Mouse (Mus musculus) right cerebral cortex, adult 2 months (tissue): ENCODE results near the gene Lmln.
"Not testable (repeated sequence)": the region's sequence is repeated elsewhere in the genome, so short reads cannot be mapped to it uniquely, and the experiment has no call there.

Experiments
- DNase-seq, 2 experiments: peaks; one replicate each; pipeline ENCODE4 v3.0.0; 2021 to 2022; ENCODE audit warnings: low spot score in 2 of 2

Lmln gene

GRCm38 (mm10) chr16:33135167-33135566 lies 72.8 kb downstream of the Lmln start:
- DNase-seq = no peak

DNA sequence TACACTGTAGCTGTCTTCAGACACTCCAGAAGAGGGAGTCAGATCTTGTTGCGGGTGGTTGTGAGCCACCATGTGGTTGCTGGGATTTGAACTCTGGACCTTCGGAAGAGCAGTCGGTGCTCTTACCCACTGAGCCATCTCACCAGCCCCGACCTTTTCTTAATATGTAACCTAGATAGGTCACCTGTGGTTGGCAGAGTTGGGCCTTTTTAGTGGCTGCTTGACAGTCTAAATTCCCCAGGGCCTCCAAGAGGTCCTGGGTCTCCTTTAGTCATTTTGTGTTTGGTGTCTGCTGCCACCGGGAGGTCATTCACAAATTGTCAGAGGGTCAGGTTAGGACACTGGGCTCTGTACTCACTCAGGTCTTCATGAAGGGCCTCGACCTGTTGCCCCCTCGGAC lies 76.7 kb downstream of the Lmln start:
- not testable (repeated sequence) for DNase-seq

DNA sequence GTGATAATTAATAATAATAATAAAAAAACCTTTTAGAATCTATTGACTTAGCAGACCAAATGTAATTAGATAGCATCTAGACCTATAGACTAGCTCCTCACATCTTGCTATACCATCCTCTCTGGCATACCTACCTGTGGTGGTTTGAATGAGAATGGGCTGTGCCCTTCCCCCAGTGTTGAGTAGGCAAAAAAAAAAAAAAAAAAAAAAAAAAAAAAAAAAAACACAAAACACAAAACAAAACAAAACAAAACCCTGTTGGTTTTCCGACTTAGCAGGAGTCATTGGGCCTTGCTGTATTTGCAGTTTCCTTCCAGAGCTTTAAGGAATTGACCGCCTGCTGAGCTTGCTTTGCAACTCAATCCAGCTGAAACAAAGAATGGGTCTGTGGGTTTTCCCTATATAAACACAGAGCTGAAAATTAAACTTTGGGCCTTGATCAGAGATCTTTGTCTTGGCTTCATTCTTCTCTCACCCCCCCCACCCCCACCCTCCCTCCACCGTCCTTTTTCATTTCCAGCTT lies 79.5 kb downstream of the Lmln start:
- no peak for DNase-seq

- DNase-seq = no peak
These were observed 81.1 kb downstream of the Lmln start for GRCm38 (mm10) chr16:33143452-33143851.

DNA sequence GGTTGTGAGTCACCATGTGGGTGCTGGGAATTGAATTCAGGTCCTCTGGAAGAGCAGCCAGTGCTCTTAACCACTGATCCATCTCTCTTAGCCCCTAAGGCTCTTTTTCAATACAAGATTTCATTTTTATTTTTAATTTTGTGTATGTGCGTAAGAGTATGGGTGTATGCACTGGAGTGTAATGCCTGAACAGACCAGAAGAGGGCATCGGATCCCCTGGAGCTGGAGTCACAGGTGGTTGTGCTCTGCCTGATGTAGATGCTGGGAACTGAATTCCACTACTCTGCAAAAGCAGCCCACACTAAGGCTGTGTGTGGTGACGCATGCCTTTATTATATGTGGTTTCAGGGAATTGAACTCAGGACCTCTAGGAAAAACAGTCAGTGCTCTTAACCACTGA lies 83.9 kb downstream of the Lmln start:
- DNase-seq = no peak

DNA sequence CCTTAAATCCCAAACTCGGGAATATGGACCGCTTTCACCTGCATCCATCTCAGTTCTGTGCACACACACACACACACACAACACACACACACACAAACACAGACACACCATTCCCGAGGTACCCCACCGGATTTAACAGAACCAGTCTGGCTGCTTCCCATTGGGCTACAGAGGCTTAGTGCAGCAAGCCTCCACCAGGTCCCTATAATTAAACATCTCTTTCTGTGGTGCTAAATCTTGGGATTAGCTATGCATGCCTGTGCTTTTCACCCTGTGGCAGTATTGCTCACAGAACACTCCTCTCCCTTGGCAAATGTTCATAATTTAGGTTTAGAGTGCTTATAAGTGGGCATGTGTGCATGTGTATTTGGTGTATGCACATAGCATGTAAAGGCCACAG lies 85.8 kb downstream of the Lmln start:
- DNase-seq = no peak

DNA sequence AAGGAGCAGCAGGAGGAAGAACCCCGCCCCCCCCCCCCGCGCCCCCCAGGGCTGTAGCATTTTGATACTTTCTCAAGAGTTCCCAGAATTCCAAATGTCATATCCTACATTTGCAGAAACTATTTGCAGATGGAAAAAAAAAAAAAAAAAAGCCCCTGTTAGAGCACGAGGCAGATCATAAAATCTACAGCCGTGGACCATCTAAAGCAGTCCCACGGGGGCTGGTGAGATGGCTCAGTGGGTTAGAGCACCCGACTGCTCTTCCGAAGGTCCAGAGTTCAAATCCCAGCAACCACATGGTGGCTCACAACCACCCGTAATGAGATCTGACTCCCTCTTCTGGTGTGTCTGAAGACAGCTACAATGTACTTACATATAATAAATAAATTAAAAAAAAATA lies 88.6 kb downstream of the Lmln start:
- DNase-seq = not testable (repeated sequence)

DNA sequence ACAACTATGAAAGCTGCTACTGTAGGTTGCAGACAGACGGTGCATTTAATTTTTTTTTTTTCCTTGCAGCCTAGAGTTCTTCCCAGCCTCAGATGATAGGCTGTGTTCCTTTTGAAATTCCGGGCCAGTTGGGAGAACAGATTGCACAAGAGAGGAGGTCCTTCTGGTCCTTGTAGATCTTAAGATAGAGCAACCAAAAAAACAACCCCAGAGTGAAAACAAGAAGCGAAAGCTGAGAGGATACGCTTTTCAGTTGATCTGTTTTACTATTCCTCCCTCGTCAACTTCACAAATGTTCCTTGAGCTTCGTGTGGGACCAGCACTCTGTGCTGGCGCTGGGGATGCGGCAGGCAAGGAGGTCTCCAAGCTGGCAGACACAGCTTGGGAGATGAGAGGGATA lies 89.2 kb downstream of the Lmln start:
- DNase-seq = peak; percentile 56 to 57

GRCm38 (mm10) chr16:33154992-33155391 lies 92.7 kb downstream of the Lmln start:
- no peak for DNase-seq

DNA sequence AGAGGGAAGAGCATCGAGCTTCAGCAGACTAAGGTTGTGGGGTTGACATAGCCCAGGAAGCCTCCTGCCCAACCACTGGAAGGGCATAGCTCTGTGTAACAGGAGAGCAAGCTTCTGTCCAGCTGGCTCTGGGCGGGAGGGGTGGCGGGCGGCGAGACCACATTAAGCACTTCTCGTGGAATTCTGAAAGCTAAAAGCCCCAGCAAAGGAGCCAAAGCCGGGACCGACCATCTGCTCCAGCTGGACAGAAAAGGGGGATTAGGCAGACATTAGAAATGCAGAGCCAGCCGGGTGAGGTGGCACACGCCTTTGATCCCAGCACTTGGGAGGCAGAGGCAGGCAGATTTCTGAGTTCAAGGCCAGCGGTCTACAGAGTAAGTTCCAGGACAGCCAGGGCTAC lies 95.7 kb downstream of the Lmln start:
- DNase-seq = no peak

GRCm38 (mm10) chr16:33158590-33159071 lies 96.3 kb downstream of the Lmln start:
- no peak for DNase-seq

DNA sequence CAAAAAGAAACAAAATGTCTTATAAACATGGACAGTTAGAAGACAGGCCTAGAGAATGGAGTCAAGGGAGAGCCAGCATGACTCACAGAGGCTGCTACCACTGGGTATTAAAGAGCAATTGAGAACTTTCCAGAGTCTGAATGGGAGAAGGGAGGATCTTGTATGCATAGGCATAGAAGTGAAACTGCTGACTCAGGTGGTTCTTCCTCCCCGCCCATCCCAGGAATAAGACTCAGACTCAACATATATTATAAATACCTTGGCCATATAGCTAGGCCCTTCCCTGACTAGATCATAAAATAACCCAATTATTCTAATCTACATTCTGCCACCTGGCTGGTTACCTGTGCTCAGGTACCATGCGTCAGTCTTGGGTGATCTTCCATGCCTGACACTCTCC lies 97.0 kb downstream of the Lmln start:
- DNase-seq = no peak

DNA sequence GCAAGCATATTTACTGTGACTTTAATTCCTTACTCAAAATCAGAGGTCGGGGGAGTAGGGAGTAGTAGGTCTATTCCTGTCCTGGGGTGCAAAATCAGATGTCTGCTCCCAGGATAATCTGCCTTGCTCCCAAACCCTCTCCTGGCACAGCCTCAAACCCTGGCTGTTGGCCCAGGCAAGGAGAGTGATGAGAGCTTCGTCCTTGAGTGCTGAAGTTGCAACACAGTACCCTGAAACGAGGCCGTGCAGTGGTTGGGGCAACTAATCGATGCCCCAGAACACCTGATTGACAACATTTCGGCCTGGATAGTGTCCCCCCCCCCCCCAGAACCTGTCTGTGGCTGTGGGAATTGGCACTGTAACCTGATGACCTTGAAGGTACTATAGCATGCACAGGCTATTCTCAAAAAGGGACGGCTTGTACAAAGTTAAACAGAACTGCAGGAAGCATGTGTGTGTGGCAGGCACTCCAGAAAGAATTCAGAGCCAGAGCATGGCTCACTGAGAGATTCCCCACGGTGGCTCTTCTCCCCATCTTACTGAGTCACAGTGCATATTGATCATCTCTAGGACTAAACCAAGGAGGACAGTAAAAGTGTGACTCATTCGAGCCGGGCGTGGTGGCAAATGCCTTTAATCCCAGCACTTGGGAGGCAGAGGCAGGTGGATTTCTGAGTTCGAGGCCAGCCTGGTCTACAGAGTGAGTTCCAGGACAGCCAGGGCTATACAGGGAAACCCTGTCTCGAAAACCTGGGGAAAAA lies 101.2 kb downstream of the Lmln start:
- no peak for DNase-seq

DNA sequence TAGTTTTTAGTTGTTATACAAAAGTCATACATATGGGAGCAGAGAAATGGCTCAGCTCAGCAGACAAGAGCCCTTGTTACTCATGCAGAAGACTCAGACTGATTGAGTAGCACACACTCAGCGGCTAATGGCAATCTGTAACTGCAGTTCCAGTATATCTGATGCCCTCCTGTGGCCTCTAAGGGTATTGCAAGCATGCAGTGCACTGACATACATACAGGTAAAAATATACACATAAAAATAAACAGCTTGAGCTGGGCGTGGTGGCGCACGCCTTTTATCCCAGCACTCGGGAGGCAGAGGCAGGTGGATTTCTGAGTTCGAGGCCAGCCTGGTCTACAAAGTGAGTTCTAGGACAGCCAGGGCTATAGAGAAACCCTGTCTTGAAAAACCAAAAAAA lies 104.0 kb downstream of the Lmln start:
- not testable (repeated sequence) for DNase-seq

GRCm38 (mm10) chr16:33167537-33167936 lies 105.2 kb downstream of the Lmln start:
- no peak for DNase-seq

DNA sequence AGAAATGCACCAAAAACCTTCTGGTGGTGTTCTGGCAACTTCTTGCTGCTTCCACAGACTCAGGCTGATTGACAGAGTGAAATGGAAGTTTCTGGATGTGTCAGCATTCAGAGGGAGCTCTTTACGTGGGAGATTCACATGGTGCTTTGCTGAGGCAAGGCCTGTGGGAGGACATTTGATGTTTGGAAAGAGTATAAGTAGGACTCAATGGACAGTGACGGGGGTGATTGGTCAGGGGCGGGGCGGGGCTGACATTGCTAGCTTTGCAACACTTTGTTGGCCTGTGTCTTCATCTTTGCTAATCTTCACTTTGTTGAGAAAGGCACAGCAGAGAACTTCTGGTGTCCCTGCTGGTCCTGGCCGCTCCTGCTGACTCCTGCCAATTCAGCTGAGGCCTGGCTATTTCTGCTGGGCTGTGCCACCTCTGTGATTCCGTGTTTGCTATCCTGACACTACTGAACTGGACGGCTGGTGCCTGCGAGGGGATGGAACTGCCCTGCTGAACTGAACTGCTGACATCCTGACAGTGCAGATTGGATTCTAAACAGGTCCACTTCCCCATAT lies 107.2 kb downstream of the Lmln start:
- DNase-seq = no peak

GRCm38 (mm10) chr16:33170716-33171587 lies 108.6 kb downstream of the Lmln start:
- no peak for DNase-seq

DNA sequence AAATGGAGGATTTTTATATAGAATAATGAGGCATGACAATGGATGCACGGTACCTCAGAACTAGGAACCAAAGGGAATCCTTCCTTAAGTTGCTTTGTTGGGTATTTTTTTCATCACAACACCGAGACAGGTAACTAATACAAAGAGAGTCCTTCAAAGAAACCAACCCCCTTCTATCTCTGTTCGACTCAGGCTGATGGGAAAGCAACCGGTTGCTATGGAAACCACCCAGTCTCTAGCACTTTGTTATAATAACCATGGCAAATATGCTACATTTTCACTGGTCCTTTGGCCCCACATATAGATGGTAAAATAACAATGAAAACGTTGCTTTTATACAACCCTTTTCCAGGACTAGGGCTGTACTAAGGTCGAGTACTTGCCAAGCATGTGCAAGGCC lies 109.5 kb downstream of the Lmln start:
- DNase-seq = no peak

DNA sequence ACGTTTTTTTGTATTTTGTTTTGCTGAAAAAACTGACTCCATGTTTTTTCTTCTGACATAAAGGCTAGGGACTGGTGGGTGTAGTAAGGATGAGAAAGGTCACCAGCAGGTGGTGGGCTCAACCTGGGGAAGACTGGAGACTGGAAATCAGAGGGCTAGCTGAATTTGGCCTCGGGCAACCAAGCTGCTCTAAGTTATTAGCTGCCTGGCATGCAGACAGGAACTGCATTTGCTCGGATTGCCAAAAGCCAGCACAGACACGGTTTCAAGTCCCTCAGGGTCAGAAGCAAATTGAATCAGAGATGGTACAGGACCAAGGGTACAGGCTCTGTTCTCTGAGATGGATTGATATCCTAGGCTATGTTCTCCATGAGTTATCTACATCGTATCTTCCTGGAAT lies 110.8 kb downstream of the Lmln start:
- no peak for DNase-seq

DNA sequence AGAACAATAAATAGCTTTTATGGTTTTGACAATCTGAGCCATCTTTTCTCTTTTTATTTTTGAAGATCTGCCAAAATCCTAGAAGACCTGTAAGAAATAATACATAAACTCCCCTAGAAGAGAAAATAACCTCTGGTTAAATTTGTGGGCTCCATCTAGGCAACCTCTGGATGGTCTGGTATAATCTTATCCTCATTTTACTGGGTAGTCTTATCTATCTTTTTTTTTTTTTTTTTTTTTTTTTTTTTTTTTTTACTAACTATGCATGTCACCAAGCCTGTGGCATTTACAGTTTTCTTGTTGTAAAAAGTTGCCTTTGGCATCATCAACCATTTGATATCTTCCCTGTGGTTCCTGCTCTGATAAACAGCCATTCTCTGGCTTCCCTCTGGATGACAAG lies 112.4 kb downstream of the Lmln start:
- DNase-seq = no peak

- not testable (repeated sequence) for DNase-seq
These were observed 114.5 kb downstream of the Lmln start for GRCm38 (mm10) chr16:33176831-33177230.
